Comparison of ENCODE assay signal across 12 mouse cellular contexts in the genomic region with DNA sequence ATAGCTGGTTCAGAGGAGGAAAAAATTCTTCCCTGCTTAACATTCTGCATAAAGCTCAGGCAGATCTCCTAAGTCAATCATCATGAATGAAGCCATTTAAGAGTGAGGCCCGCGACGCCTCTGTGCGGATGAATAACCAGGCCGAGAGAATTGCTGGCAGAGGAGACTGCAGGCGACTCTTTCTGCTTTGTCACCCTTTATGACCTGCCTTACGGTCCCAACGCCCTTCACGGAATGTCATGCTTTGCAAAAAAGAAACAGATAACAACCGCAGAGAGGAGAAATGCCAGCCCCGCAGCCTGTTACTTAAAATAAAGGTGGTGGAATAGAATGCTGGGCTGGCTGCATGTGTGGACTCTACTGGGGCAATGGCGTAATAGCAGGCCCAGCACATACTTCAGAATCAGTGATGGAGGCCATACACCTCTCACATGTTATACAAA.
DNase-seq lines count a peak whose midpoint lies in the region; ATAC-seq lines count a peak whose summit lies in the region.
"Had no signal": no experiment of that assay in that cellular context is flagged by ENCODE, and none has a peak within 500 bp of the region (broad histone marks: within the 10 kb centered on the region; RNA-seq: fewer than 3 reads in every experiment).

No protein-coding gene starts in this region.

- H3K9me3 ChIP-seq in midbrain, embryonic 15.5 days = no peaks in the 10 kb centered on the region
- no peaks in the 10 kb centered on the region for H3K9me3 ChIP-seq in embryonic facial prominence, embryonic 10.5 days
- H3K9me3 ChIP-seq: intestine, embryonic 15.5 days had no signal

- H3K36me3 ChIP-seq in midbrain, embryonic 15.5 days (replicated peaks) = no peaks in the 10 kb centered on the region
- H3K36me3 ChIP-seq in embryonic facial prominence, embryonic 10.5 days (replicated peaks) = no peaks in the 10 kb centered on the region
- H3K36me3 ChIP-seq: intestine, embryonic 15.5 days had no signal

- intact Hi-C loops in heart, postnatal 10 days (cut with DNase I) = no loop called here

- H3K27me3 ChIP-seq in midbrain, embryonic 15.5 days (replicated peaks) = no peaks in the 10 kb centered on the region
- H3K27me3 ChIP-seq in embryonic facial prominence, embryonic 10.5 days (replicated peaks; ENCODE audit: low read depth, poor library complexity, severe bottlenecking) = no peaks in the 10 kb centered on the region
- H3K27me3 ChIP-seq: CH12.LX; intestine, embryonic 15.5 days had no signal

- no peak overlapping the region for H3K4me2 ChIP-seq in midbrain, embryonic 15.5 days
- H3K4me2 ChIP-seq: intestine, embryonic 15.5 days had no signal

- H3K9ac ChIP-seq in midbrain, embryonic 15.5 days = no peak overlapping the region
- H3K9ac ChIP-seq: intestine, embryonic 15.5 days had no signal

- 0 out of 2 replicates have a peak overlapping the region, but pooled peaks have one; percentile 11 for H3K27ac ChIP-seq in midbrain, embryonic 15.5 days
- H3K27ac ChIP-seq in embryonic facial prominence, embryonic 10.5 days (replicated peaks) = no peak overlapping the region
- H3K27ac ChIP-seq: intestine, embryonic 15.5 days had no signal

- H3K4me1 ChIP-seq in midbrain, embryonic 15.5 days = peaks cover 5% of the 10 kb centered on the region; the same call in 1 of the 2 replicates
- no peaks in the 10 kb centered on the region for H3K4me1 ChIP-seq in embryonic facial prominence, embryonic 10.5 days
- H3K4me1 ChIP-seq: intestine, embryonic 15.5 days had no signal

- H3K4me3 ChIP-seq in midbrain, embryonic 15.5 days = no peak overlapping the region
- H3K4me3 ChIP-seq in embryonic facial prominence, embryonic 10.5 days = no peak overlapping the region
- H3K4me3 ChIP-seq: intestine, embryonic 15.5 days had no signal

- ATAC-seq in midbrain, embryonic 15.5 days (replicated peaks) = no peak; the same call in 1 of the 2 replicates
- ATAC-seq: intestine, embryonic 15.5 days; lung, postnatal 0 days had no signal

- WGBS in midbrain, embryonic 15.5 days = 35% methylated on average over 12 of the region's 12 CpGs
- WGBS in embryonic facial prominence, embryonic 10.5 days = 79% methylated on average over 12 of the region's 12 CpGs

- peak; percentile 1 to 6 for DNase-seq in heart, adult 18-20 months
- no peak for DNase-seq in heart, adult 8-10 months (ENCODE audit: low spot score)
- DNase-seq in cerebellum, postnatal 14 days = peak; percentile 26 to 31
- peak; percentile 7 to 14 for DNase-seq in heart, postnatal 10 days
- DNase-seq in embryonic facial prominence, embryonic 10.5 days (ENCODE audit: low spot score) = no peak
- no peak for DNase-seq in spleen, adult 18-20 months
- DNase-seq in thymus, postnatal 10 days (ENCODE audit: low spot score in 2 of 2) = no peak
- DNase-seq: thymus, adult 2 months had no signal

Comparison
In these comparisons a context has a peak if more than half of its experiments do, and no peak if none do; other contexts are left out.
1. DNase-seq: peak in heart, adult 18-20 months (2 of 2), cerebellum, postnatal 14 days (2 of 2) and heart, postnatal 10 days (2 of 2); none in heart, adult 8-10 months (single experiment), embryonic facial prominence, embryonic 10.5 days (single experiment), spleen, adult 18-20 months (0 of 2) and thymus, postnatal 10 days (0 of 2).